Mouse (Mus musculus) midbrain, embryonic 15.5 days (tissue): ENCODE measurements around the gene Slc23a2. TPM values are rescaled to one million over a fixed set of nuclear protein-coding genes. Genes with fewer than 3 reads are reported as not detected.
A peak's percentile ranks its signal among the peaks of the same experiment; 100 is the strongest.

Source experiments
- ATAC-seq: fragments of 200-750 bp; cut with Nextera tagmentation; replicated peaks from 2 replicates; pipeline ENCODE4 v1.8.0; 2017; ENCODE audit warnings: moderate TSS enrichment
- H3K27ac ChIP-seq: fragments of 300-500 bp; sonication (generic); 2 replicates; pipeline ENCODE4 v1.5.1; 2015; ENCODE audit warnings: mild to moderate bottlenecking, inconsistent platforms
- H3K27me3 ChIP-seq: fragments of 300-500 bp; sonication (generic); replicated peaks from 2 replicates; pipeline ENCODE4 v1.6.1; 2015; ENCODE audit warnings: inconsistent platforms
- H3K36me3 ChIP-seq: fragments of 300-500 bp; sonication (generic); replicated peaks from 2 replicates; pipeline ENCODE4 v1.6.1; 2015; ENCODE audit warnings: inconsistent platforms
- H3K4me1 ChIP-seq: fragments of 300-500 bp; sonication (generic); 2 replicates; pipeline ENCODE4 v1.6.1; 2015; ENCODE audit warnings: inconsistent platforms
- H3K4me2 ChIP-seq: fragments of 300-500 bp; sonication (generic); 2 replicates; pipeline ENCODE4 v1.6.1; 2015; ENCODE audit warnings: inconsistent platforms, mild to moderate bottlenecking, moderate library complexity
- H3K4me3 ChIP-seq: fragments of 300-500 bp; sonication (generic); 2 replicates; pipeline ENCODE4 v1.5.1; 2015; ENCODE audit warnings: mild to moderate bottlenecking, inconsistent platforms
- H3K9ac ChIP-seq: fragments of 300-500 bp; sonication (generic); 2 replicates; pipeline ENCODE4 v1.6.1; 2015; ENCODE audit warnings: mild to moderate bottlenecking, inconsistent platforms
- H3K9me3 ChIP-seq: fragments of 300-500 bp; sonication (generic); 2 replicates; pipeline ENCODE4 v1.6.1; 2016; ENCODE audit warnings: inconsistent platforms
- WGBS: fragments of 180-500 bp; shearing (Covaris S2); methylation state at CpG from one replicate; pipeline ENCODE4 v1.1.7; 2015; ENCODE audit warnings: mixed read lengths; 5-methylcytosine and 5-hydroxymethylcytosine counted together
- polyA plus RNA-seq: library from polyadenylated mRNA; unstranded; fragments of >200 nt; fragmentation: Nextera tagmentation; extraction: Ambion mirVana; gene quantifications from 2 replicates; pipeline ENCODE4 v1.2.1, GENCODE M21; 2015

The Slc23a2 gene
- polyA plus RNA-seq, 1 experiment from 2014 or later, result 36.3 TPM

DNA sequence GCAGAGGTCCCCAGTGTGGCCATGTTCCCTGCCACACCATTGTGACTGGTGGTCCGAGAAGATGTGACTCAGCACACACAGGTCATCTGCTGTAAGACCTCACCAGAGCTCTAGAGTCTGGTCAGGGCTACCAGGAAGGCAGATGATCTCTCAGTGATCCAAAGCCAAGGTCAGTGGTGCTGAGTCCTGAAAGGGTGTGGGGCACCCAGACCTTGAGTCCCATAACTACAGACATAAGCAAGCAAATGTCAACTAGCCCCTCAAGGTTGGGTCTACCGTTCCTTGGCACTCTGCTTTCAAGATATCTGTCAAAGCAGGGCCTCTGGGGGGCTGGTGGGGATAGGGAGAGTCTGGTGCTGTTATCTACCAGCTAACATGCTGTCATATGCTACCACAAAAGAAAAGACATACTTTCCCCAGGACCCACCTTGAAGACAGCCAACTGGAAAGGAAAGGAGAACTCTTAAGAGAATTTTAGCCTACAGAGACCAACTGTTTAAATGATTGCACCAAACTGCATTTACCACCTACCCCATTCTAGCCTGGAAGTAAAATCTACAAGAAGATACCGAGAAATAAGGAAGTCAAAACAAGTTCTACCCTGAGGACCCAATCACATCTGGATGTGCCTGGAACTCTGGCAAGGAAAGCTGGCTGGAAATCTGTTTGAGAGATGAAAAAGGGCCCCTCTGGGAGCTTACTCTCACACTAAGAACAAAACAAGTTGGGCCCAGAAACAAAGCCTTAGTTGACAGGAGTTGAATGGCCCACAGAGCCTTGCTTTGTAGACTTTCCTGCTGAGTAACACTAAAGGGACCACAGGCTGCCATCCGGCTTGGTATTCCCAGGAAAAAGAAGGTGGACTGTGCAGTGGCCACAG lies 110.1 kb downstream of the Slc23a2 start:
- no peaks in the 10 kb centered on the region for H3K36me3 ChIP-seq
- H3K9me3 ChIP-seq, result no peaks in the 10 kb centered on the region
- no peak overlapping the region for H3K27ac ChIP-seq
- H3K4me3 ChIP-seq, result no peak overlapping the region
- no peak overlapping the region for H3K9ac ChIP-seq
- no peak for ATAC-seq
- no peaks in the 10 kb centered on the region for H3K27me3 ChIP-seq
- H3K4me1 ChIP-seq, result peaks cover 14% of the 10 kb centered on the region
- no peak overlapping the region for H3K4me2 ChIP-seq
- WGBS, result 57% methylated on average over 4 of the region's 4 CpGs

DNA sequence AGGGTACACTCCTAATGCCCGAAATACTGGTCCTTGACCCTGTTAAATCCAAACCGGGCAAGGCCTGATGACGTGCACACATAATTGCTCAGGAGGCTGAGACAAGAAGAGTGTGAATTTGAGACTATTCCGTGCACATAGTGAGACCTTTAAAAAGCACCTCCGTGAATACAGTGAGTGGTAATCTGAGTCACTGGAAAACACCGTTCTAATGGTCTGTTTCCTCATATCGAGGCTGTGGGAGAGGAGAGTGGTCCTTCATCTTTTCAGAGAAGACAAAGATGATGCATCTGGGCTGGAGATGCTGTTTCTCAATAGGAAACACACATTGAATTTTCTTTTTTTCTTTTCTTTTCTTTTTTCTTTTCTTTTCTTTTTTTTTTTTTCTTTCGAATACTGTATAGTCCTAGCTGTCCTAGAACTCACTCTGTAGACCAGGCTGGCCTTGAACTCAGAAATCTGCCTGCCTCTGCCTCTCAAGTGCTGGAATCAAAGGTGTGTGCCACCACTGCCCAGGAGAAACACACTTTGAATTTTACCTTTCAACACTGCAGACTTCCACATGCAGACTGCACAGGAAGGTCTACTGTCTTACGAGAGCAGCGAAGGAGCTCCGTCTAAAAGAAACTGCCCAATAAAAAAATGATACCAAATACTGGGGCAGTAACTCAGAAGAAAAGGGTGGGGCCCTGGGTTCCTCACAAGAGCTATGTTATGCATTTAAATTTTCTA lies 113.4 kb downstream of the Slc23a2 start:
- no peak for ATAC-seq
- peak overlapping the region; percentile 81 for H3K27ac ChIP-seq
- no peak overlapping the region; the same call in 1 of the 2 replicates for H3K4me3 ChIP-seq
- H3K4me1 ChIP-seq, result peaks cover 39% of the 10 kb centered on the region
- 60% methylated on average over 11 of the region's 11 CpGs for WGBS
- peak overlapping the region; percentile 47 for H3K9ac ChIP-seq
- no peaks in the 10 kb centered on the region for H3K9me3 ChIP-seq
- H3K27me3 ChIP-seq, result no peaks in the 10 kb centered on the region
- peak overlapping the region; percentile 92 for H3K4me2 ChIP-seq
- H3K36me3 ChIP-seq, result no peaks in the 10 kb centered on the region

DNA sequence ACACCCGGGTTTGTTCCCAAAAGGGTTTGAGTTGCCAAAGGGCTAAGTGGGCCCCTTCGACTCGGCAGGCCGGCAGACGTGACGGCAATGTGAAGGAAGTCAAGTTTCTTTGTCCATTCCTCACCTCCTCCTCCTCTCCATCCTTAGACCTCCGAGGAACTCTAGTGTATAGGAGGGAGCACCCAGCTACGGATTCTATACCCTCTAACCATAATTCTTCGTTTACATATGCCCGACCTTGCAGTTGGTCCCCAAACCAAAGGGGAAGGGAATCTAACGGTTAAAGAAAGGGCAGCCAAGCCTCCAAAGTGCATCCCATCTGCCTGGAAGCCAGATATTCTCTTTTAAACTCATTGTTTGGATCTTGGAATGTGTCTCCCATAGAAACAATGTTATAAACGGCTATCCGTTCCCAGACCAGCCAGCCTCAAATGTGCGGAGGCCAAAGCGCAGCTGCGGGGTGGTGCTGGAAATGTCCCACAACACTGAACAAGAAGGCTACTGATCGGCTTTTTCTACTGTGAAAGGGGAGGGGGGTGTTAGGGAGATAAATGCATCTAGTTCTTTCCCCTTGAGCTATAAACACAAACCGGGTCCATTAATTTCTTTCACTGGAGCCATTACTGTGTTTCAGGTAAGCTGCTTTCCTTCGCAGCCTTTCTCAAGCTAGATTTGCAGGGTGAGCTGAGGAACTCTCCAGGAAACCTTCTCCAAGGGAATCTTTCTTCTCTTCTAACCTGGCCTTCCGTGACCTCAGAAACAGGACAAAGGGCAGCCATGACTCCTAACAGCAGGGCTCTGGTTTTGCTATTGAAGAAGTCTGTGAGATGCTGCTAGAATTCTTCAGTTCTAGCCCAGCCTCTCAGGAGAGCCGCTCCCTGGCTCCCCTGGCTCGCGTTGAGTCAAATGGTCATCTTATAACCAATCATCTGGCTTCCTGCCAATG lies 114.2 kb downstream of the Slc23a2 start:
- H3K4me2 ChIP-seq, result peak overlapping the region; percentile 92
- no peaks in the 10 kb centered on the region for H3K27me3 ChIP-seq
- H3K4me3 ChIP-seq, result peak overlapping the region; percentile 64
- H3K9me3 ChIP-seq, result no peaks in the 10 kb centered on the region
- H3K4me1 ChIP-seq, result peaks cover 39% of the 10 kb centered on the region
- H3K36me3 ChIP-seq, result no peaks in the 10 kb centered on the region
- peak overlapping the region; percentile 81 for H3K27ac ChIP-seq
- peak overlapping the region; percentile 47 for H3K9ac ChIP-seq
- ATAC-seq, result peak; percentile 49
- 6% methylated on average over 23 of the region's 23 CpGs for WGBS

DNA sequence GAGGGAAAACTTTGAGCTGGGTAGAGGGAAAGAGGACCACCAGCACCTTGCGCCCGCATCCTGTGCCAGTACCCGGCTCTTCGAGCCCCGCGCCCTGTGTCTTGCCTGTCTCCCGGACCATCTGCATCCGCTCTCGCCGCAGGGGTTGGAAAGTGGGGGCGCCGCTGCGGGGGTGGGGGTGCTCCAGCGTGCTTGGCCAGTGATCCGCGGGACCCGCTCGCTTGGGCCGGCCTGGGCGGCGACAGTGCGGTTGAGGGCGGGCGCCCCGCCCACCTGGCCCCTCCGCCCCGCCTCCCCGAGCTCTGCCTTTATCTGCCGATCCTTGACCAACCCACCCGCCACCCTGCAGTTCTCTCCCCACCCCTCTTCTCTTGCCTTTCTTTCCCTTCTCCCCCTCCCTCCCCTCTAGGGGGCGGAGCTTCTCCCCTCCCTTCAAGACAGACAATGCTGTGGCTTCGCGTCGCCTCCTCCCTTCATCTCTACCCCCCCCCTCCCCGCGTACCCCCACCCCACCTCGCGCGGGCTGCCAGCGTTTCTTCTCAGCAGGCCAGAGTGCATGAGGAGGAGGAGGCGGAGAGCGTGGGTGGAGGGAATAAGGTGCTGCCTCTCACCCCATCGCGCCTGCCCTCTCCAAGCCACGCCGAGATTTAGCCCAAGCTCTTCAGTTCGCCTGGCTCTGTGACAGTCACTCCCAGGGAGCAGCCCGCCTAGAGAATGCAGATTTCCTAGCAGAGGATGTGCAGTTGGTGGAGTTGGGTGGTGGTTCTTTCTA lies 115.1 kb downstream of the Slc23a2 start, which contains the start of gene Rassf2:
Rassf2 (minus strand) TSS at position 613 of the 772 bp plus-strand sequence.
- H3K9me3 ChIP-seq, result no peaks in the 10 kb centered on the region
- under 1% methylated on average over 44 of the region's 48 CpGs for WGBS
- no peaks in the 10 kb centered on the region for H3K27me3 ChIP-seq
- peak within 1 kb of the TSS; percentile 47 for H3K9ac ChIP-seq
- peak within 1 kb of the TSS; percentile 64 for H3K4me3 ChIP-seq
- peaks cover 39% of the 10 kb centered on the region for H3K4me1 ChIP-seq
- ATAC-seq, result peak; percentile 89
- H3K36me3 ChIP-seq, result no peaks in the 10 kb centered on the region
- peak within 1 kb of the TSS; percentile 92 for H3K4me2 ChIP-seq
- peak within 1 kb of the TSS; percentile 81 for H3K27ac ChIP-seq

DNA sequence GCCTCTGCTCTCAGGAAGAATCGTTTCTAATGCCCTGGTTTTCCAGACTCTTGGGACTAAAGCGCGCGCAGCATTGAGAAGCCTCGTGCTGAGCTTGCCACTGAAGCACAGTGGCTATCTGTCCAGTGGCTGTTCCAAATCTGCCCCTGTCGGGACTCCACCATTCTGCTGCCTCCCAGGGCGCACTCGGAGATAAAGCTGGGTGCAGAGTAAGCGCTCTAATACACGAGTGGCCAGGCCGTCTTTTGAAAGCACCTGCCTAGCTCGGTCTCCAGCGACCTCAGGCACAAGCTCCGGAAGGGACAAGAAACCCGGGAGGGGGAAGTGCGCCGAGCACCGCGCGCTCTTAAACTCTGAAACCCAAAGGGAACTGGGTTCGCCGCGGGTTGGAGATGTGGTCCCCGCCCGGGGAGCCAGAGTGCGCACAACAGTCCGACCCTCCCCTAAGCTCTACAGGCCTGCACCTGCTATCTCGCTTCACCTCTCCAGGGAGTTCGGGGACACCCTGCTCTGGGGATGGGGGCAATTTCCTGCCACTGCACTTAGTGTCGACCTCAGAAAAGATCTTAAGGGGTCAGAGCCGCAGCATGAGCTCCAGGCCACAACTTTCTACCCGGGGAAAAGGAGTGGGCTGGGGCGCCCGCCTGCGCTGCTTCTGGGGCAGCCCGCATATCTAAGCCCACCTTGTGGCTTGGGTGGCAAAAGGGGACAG lies 115.9 kb downstream of the Slc23a2 start:
- Histone ChIP-seq H3K36me3 (no peaks in the 10 kb centered on the region), H3K27ac (peak overlapping the region; percentile 81), H3K4me2 (peak overlapping the region; percentile 92), H3K9me3 (no peaks in the 10 kb centered on the region), H3K4me1 (peaks cover 39% of the 10 kb centered on the region), H3K27me3 (no peaks in the 10 kb centered on the region), H3K9ac (peak overlapping the region; percentile 47), H3K4me3 (peak overlapping the region; percentile 64)
- WGBS, result under 1% methylated on average over 36 of the region's 36 CpGs
- peak; percentile 55 for ATAC-seq

DNA sequence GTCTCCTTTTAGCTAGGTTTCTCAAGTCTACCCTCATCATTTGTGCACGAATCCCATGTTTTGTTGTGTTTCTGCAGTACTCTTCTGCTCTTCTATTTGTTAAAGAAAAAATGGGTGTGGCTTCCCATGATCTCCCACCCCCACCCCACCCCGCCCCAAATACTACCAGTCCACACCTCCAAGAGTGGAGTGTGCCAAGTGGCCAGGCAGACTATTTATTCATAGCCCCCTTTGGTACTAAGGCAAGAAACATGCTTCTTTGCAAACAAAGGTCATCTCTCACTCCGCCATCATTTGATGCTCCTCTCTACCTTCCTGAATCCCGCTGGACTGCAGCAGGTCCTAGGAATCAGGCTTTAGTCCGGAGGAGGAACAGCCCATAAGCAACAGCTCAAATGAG lies 116.8 kb downstream of the Slc23a2 start:
- peak overlapping the region; percentile 92 for H3K4me2 ChIP-seq
- ATAC-seq, result no peak
- H3K4me1 ChIP-seq, result peaks cover 39% of the 10 kb centered on the region
- no peaks in the 10 kb centered on the region for H3K9me3 ChIP-seq
- peak overlapping the region; percentile 64 for H3K4me3 ChIP-seq
- 0 out of 2 replicates have a peak overlapping the region, but pooled peaks have one; percentile 47 for H3K9ac ChIP-seq
- H3K36me3 ChIP-seq, result no peaks in the 10 kb centered on the region
- no peaks in the 10 kb centered on the region for H3K27me3 ChIP-seq
- H3K27ac ChIP-seq, result peak overlapping the region; percentile 81; the same call in 1 of the 2 replicates
- WGBS, result 32% methylated on average over 5 of the region's 5 CpGs

DNA sequence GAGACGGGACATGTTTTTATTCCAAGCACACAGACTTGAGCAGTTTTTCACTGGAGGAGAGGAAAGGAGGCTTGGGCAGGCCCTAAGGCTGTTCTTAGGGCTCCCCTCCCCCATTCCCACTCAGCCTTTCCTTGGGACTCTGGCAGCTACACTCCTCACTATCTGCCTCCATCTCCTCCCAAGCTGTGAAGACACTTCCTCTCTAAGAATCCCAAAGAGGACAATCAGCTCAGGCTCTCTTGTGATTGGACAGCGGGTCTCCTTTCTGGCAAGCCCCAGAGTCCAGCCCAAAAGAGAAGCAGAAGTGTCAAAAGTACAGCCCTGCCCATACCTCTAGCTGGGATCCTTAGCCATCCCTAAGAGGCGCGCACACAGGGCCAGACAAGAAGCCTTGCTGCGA lies 117.5 kb downstream of the Slc23a2 start:
- Histone ChIP-seq H3K4me1 (peaks cover 39% of the 10 kb centered on the region), H3K27ac (no peak overlapping the region)

DNA sequence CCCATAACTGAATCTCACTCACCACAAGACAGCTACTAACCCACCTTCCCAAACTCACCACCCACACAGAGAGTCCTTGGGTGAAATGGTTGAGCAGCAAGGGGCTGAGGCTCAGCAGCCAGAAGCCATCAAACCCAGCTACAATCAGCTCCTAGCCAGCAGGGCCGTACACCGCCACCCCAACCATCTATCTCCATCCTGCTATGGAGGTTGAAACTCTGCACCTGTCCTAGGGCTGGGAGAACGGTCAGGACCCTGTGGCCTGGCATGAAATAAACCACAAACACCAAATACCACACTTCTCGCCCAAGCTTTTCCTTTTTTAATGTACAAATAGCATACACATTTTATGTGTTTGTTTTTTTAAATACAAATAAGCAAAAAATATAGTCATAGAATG lies 120.9 kb downstream of the Slc23a2 start:
- no peaks in the 10 kb centered on the region for H3K9me3 ChIP-seq
- H3K4me2 ChIP-seq, result no peak overlapping the region
- H3K27me3 ChIP-seq, result no peaks in the 10 kb centered on the region
- H3K9ac ChIP-seq, result no peak overlapping the region
- no peaks in the 10 kb centered on the region for H3K36me3 ChIP-seq
- H3K4me1 ChIP-seq, result peaks cover 21% of the 10 kb centered on the region
- H3K4me3 ChIP-seq, result no peak overlapping the region
- no peak for ATAC-seq
- no peak overlapping the region for H3K27ac ChIP-seq
- WGBS, result 95% methylated on average over 4 of the region's 4 CpGs

More for the DNA sequence above, 117.5 kb downstream of the Slc23a2 start:
- Histone ChIP-seq H3K36me3 (no peaks in the 10 kb centered on the region), H3K27me3 (no peaks in the 10 kb centered on the region), H3K4me2 (peak overlapping the region; percentile 92), H3K4me3 (no peak overlapping the region), H3K9me3 (no peaks in the 10 kb centered on the region), H3K9ac (no peak overlapping the region)
- 59% methylated on average over 5 of the region's 5 CpGs for WGBS
- ATAC-seq, result no peak

DNA sequence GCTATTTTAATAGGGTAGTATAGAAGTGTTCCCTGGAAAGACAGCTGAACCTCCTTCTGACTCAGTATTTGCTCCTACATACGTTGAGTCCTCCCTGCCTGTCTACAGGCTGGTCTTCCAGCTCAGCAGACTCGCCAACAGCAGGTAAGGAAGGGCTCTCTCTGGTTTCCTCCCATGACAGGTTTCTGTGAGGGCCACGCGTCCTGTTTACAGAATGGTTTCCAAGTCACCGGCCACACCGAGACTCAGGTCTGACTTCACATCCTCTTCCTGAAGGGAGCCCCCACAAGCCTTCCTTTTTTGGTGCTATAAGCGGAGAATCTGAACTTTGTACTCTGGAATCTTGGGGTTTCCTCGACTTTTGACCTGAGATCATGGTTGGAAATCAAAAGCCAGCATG lies 122.3 kb downstream of the Slc23a2 start:
- H3K27ac ChIP-seq, result no peak overlapping the region
- no peak overlapping the region for H3K4me2 ChIP-seq
- H3K9ac ChIP-seq, result no peak overlapping the region
- 89% methylated on average over 8 of the region's 8 CpGs for WGBS
- no peaks in the 10 kb centered on the region for H3K27me3 ChIP-seq
- no peak for ATAC-seq
- no peaks in the 10 kb centered on the region for H3K36me3 ChIP-seq
- H3K4me1 ChIP-seq, result peaks cover 7% of the 10 kb centered on the region
- H3K9me3 ChIP-seq, result no peaks in the 10 kb centered on the region
- H3K4me3 ChIP-seq, result no peak overlapping the region

DNA sequence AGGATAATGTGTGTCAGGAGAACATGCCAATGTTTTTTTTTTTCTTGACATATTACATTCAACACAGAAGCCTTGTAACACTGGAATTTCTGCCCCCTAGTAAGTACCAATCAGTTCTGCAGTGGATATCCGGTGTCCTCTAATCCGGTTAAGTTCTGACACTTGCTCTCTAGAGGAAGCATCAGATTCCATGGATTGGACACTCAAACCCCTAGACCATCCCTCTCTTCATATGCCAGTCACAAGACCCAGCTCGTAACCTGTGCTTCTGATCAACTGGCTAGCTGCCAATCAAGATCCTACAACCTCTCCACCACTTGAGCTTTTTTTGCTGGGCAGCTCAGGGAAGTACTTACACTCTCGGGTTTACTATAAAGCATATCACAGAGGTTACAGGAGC lies 123.3 kb downstream of the Slc23a2 start:
- ATAC-seq, result no peak
- no peak overlapping the region for H3K27ac ChIP-seq
- H3K4me3 ChIP-seq, result no peak overlapping the region
- H3K9ac ChIP-seq, result no peak overlapping the region
- no peaks in the 10 kb centered on the region for H3K36me3 ChIP-seq
- no peaks in the 10 kb centered on the region for H3K4me1 ChIP-seq
- H3K4me2 ChIP-seq, result no peak overlapping the region
- no peaks in the 10 kb centered on the region for H3K27me3 ChIP-seq
- no peaks in the 10 kb centered on the region for H3K9me3 ChIP-seq
- 76% methylated on average over 4 of the region's 4 CpGs for WGBS
